Mouse (Mus musculus) megakaryocyte, embryonic 14.5 days (primary cell): ENCODE data around the gene Atp5g3.

Source experiments
- FLI1 ChIP-seq: IDR thresholded peaks from 2 replicates; pipeline ENCODE4 v1.6.1; 2012; ENCODE audit warnings: low read length, inconsistent platforms, mixed read lengths
- GATA1 ChIP-seq: IDR thresholded peaks from 3 replicates; pipeline ENCODE4 v1.6.1; 2012; ENCODE audit warnings: mixed read lengths, low read length, inconsistent platforms, borderline replicate concordance

GRCm38 (mm10) chr2:73912264-73912663 lies 1.1 kb upstream of the Atp5g3 start:
- TF ChIP-seq GATA1 (no peak), FLI1 (no peak)
